Mouse (Mus musculus): ENCODE results near the gene Thoc6. TPM values are rescaled to one million over a fixed set of nuclear protein-coding genes. Genes with fewer than 3 reads are reported as not detected.

Gene Thoc6
- polyA plus RNA-seq (2015; fragmentation: Nextera tagmentation; extraction: Ambion mirVana) = 46.6 and 53.5 TPM in 2 replicates

DNA sequence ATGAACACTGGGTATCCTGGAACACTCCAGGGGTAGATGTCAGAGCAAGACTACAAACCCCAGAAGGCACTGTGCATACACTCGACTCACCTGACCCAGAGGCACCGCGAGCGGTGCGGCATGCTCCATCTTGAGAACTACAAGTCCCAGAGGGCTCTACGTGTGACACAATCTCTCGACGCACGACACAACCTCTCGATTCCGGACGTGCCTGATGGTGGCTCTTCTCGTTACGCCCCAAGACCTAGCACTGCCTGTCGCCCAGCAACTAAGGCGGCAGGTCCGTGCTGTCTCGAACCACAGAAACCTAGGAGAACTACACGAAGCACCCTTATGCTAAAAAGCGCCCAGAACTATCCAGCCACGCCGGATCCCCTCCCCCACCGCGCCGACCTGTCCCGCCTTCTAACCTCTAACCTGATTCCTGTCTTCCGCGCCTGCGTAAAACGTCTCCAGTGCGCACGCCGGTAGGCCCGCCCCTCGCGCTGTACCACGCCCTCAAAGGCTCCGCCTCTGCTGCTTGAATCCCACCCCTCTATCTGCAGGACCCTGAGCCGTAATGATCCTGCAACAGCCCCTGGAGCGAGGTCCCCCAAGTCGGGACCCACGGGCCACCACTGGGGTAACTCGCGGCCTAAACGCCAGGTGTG lies at the start of gene Thoc6, which contains the start of gene Hcfc1r1:
Gene Thoc6, minus strand, starts transcription at position 459 of the 650 bp plus-strand sequence.
Gene Hcfc1r1, plus strand, starts transcription at position 173 of the 650 bp plus-strand sequence.
- Histone ChIP-seq H3K9me3 (no peaks in the 10 kb centered on the region), H3K27ac (peak within 1 kb of the TSS; percentile 80), H3K4me2 (peak within 1 kb of the TSS; percentile 97), H3K4me1 (peaks cover 40% of the 10 kb centered on the region), H3K36me3 (peaks cover 22% of the 10 kb centered on the region), H3K9ac (peak within 1 kb of the TSS; percentile 75), H3K4me3 (peak within 1 kb of the TSS; percentile 68), H3K27me3 (peaks cover 28% of the 10 kb centered on the region)
- under 1% methylated on average over 45 of the region's 45 CpGs for WGBS
- ATAC-seq (ENCODE audit: insufficient number of reproducible peaks, insufficient read depth, low FRiP score, low TSS enrichment, low read depth) = peak; percentile 90

DNA sequence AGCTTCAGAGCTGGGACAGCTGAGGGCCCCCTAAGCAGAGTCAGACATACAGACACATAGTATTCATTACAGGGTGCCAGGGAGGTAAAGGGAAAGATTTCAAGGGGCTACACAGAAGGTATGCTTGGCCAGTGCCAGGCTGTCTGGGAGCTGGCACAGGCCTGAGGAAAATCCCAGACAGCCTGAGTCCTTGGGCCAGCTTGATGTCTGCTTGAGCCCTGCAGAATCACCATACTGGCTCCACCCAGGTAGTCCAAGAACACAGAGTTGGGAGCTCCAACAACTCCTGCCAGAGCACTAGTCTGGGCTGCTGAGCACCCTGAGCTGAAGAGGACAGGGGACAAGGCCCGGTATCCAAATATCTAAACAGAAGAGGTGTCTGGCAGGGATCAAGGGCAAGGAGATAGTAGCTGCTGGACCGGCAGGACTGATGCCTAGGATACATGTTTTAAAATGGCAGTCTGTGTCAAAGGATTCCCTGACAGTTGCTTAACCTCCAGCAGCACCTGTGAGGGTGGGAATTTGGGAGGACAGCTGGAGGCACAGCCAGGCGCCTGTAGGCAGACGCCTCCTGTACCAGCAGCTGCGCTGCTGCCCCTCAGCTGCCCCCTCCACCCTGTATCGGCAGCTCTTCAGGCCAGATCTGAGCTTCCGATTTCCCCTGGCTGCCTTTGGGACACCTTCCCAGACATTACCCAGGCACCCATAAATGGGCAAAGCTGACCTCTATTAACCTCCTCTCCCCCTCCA lies 48.9 kb upstream of the Thoc6 start, which contains the start of gene 1520401A03Rik:
Gene 1520401A03Rik, minus strand, starts transcription at position 408 of the 750 bp plus-strand sequence.
- no peak for ATAC-seq (ENCODE audit: insufficient number of reproducible peaks, insufficient read depth, low FRiP score, low TSS enrichment, low read depth)
- H3K4me2 ChIP-seq = no peak within 1 kb of the TSS
- H3K9ac ChIP-seq = no peak within 1 kb of the TSS
- peaks cover 13% of the 10 kb centered on the region; the same call in 1 of the 2 replicates for H3K4me1 ChIP-seq
- no peak within 1 kb of the TSS for H3K4me3 ChIP-seq
- H3K27ac ChIP-seq = no peak within 1 kb of the TSS
- no peaks in the 10 kb centered on the region for H3K9me3 ChIP-seq
- 0 out of 2 replicates have a peak, but pooled peaks cover 3% of the 10 kb centered on the region for H3K27me3 ChIP-seq
- no peaks in the 10 kb centered on the region for H3K36me3 ChIP-seq
- WGBS = 73% methylated on average over 7 of the region's 7 CpGs

DNA sequence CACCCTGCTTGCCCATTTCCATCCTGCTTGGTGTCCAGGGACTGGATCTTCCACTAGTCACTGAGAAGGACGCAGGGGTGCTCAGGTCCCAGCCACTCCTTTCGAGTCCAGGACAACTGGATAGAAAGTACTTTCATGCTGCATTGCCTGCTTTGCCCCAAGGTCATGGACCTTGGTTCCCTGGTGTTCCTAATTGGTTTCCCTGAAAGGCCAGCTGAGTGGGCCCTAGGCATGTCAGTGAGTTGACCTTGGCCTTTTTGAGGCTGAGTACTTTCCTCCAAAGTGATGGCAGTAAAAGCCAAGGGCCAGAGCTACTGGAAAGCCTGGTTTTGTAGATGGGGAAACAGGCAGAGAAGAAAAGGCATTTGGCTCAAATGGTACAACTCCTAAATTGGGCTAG lies 48.2 kb upstream of the Thoc6 start:
- 69% methylated on average over 2 of the region's 2 CpGs for WGBS
- Histone ChIP-seq H3K36me3 (no peaks in the 10 kb centered on the region), H3K27ac (no peak overlapping the region), H3K4me3 (no peak overlapping the region), H3K4me2 (no peak overlapping the region), H3K9ac (no peak overlapping the region), H3K9me3 (no peaks in the 10 kb centered on the region), H3K4me1 (peaks cover 8% of the 10 kb centered on the region; the same call in 1 of the 2 replicates), H3K27me3 (0 out of 2 replicates have a peak, but pooled peaks cover 3% of the 10 kb centered on the region)
- no peak for ATAC-seq (ENCODE audit: insufficient number of reproducible peaks, insufficient read depth, low FRiP score, low TSS enrichment, low read depth)

DNA sequence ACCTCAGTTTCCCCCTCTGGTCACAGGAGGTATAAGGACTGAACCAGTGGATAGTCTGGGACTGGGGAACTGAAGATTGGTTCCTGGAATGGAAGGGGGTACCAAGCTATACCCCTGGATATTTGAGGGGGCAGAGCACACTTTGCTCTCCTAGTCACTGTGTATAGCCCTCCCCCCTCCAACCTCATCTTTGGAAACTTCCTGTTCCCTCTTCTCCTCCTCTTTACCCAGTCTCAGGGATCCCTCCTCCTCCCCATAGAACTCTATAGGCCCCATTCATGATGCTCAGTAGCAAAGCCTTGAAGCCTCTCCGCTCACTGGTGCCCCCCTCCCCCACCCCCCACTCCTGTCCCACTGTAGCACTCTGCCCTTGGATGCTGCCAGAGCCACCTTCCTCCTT lies 45.8 kb upstream of the Thoc6 start:
- ATAC-seq (ENCODE audit: insufficient number of reproducible peaks, insufficient read depth, low FRiP score, low TSS enrichment, low read depth) = no peak; the same call in 1 of the 2 replicates
- Histone ChIP-seq H3K27me3 (0 out of 2 replicates have a peak, but pooled peaks cover 3% of the 10 kb centered on the region), H3K9ac (no peak overlapping the region), H3K9me3 (no peaks in the 10 kb centered on the region), H3K36me3 (no peaks in the 10 kb centered on the region), H3K4me1 (no peaks in the 10 kb centered on the region), H3K27ac (no peak overlapping the region), H3K4me3 (no peak overlapping the region), H3K4me2 (no peak overlapping the region)
- 6% methylated on average over 1 of the region's 1 CpGs for WGBS

DNA sequence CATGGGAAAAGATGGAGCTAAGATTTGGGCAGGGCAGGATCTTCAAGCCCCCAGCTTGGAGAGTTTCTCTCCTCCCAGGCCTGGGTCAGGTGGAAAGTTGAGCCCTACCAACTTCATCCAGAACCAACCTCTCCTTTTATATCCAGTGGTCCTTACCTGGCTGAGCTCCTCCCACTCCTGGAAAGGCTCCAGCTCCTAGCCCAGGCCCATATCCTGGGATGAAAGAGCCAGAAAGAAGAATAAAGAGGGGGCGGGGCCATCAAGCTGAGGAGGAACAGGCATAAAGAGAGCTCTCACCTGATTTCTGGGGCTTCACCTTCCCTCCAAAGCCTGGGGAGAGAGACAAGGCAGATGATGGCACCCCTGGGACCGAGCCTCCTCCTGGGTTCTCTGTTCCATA lies 43.3 kb upstream of the Thoc6 start:
- ATAC-seq (ENCODE audit: insufficient number of reproducible peaks, insufficient read depth, low FRiP score, low TSS enrichment, low read depth) = no peak
- Histone ChIP-seq H3K9ac (no peak overlapping the region), H3K4me2 (no peak overlapping the region)

DNA sequence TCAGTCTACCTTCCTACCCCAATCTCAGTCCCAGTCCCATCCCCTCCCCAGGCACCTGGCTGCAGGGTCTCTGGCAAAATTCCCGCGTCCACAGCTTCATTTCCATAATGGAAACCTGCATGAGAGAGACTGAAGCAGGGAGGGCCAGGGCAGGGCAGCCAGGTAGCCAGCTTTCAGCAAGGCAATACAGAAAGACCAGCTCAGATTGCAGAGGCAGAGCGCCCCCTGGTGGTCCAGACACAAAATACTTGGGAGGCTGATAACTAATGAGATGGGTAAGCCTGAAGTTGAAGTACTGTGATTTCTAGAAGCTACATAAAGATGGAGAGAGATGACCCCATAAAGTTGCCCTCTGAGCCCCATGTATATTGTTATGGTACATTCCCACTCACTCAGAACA lies 32.5 kb upstream of the Thoc6 start:
- Histone ChIP-seq H3K4me1 (peaks cover 14% of the 10 kb centered on the region), H3K36me3 (no peaks in the 10 kb centered on the region), H3K27ac (no peak overlapping the region), H3K9me3 (no peaks in the 10 kb centered on the region), H3K4me3 (no peak overlapping the region), H3K27me3 (peaks cover 18% of the 10 kb centered on the region), H3K9ac (no peak overlapping the region), H3K4me2 (no peak overlapping the region)
- 2% methylated on average over 3 of the region's 3 CpGs for WGBS
- ATAC-seq (ENCODE audit: insufficient number of reproducible peaks, insufficient read depth, low FRiP score, low TSS enrichment, low read depth) = no peak

More for the DNA sequence above, 43.3 kb upstream of the Thoc6 start:
- Histone ChIP-seq H3K27me3 (0 out of 2 replicates have a peak, but pooled peaks cover 3% of the 10 kb centered on the region), H3K36me3 (no peaks in the 10 kb centered on the region), H3K4me3 (no peak overlapping the region), H3K27ac (no peak overlapping the region), H3K4me1 (no peaks in the 10 kb centered on the region), H3K9me3 (no peaks in the 10 kb centered on the region)
- 53% methylated on average over 2 of the region's 2 CpGs for WGBS

DNA sequence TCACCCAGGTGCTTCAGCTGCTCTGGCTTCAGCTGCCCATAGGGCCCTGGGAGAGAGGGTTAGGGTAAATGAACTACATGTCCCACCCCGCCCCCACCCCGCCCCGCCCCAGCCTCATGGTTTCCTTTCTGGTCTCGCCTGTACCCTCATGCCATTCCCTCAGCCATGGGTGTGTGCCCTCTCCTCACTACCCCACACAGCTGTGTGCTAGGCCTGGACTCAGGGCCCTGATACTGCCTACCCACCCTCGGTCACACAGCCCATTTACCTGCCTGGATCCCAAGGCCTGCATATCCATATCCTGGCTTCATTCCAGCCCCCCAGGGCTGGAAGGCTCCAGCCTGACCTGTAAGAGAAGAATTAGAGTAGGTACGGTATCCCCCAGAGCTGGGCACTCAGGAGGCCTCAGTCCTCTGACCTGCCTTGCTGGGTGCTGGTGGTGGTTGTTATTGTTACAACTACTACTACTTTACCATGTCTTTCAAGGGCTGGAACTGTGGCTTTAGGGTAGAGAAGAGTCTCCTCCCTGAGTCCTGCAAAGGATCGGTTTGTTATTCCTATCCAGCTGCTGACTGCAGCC lies 31.9 kb upstream of the Thoc6 start:
- H3K9ac ChIP-seq = no peak overlapping the region
- H3K27ac ChIP-seq = no peak overlapping the region
- H3K4me3 ChIP-seq = no peak overlapping the region
- H3K4me2 ChIP-seq = no peak overlapping the region
- H3K9me3 ChIP-seq = no peaks in the 10 kb centered on the region
- WGBS = 70% methylated on average over 7 of the region's 7 CpGs
- H3K4me1 ChIP-seq = peaks cover 14% of the 10 kb centered on the region
- H3K36me3 ChIP-seq = no peaks in the 10 kb centered on the region
- ATAC-seq (ENCODE audit: insufficient number of reproducible peaks, insufficient read depth, low FRiP score, low TSS enrichment, low read depth) = no peak
- peaks cover 24% of the 10 kb centered on the region for H3K27me3 ChIP-seq

DNA sequence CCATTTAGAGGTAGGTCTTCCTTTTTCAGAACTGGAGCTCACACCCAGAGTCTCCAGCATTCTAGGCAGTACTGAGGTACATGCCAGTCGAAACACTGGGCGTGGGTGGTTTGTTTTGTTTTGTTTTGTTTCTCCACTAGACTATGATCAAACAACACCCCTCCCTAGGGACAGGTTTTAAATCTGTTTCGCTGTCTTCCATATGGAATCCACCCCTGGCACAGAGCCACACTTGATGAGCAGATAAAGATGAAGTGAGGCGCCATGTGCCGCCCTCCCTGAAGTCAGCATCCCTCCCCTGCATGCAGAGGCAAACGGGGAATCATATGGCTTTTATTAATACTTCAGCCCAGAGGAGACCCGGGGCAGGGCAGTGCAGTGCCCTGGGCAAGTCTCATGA lies 31.1 kb upstream of the Thoc6 start:
- ATAC-seq (ENCODE audit: insufficient number of reproducible peaks, insufficient read depth, low FRiP score, low TSS enrichment, low read depth) = no peak

DNA sequence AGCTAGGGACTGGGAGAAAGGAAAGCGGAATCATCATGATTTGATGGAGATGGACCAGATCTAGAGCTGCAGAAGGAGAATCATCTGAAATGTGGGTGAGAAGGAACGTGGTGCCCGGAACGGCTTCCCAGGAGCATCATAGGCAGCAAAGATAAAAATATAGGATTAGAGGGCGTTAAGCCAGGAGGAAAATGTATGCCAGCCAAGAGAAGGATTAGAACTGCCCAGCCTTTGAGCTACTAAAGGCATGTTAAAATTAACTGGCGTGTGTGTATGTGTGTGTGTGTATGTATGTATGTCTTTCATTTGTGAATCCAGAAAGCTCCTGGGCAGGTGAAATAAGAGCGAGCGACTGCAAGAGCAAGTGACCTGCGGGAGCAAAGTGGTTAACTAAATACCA lies 29.6 kb upstream of the Thoc6 start:
- Histone ChIP-seq H3K27me3 (peaks cover 47% of the 10 kb centered on the region), H3K36me3 (no peaks in the 10 kb centered on the region), H3K9me3 (no peaks in the 10 kb centered on the region), H3K4me3 (no peak overlapping the region), H3K9ac (no peak overlapping the region), H3K27ac (no peak overlapping the region), H3K4me2 (no peak overlapping the region), H3K4me1 (peaks cover 21% of the 10 kb centered on the region)
- ATAC-seq (ENCODE audit: insufficient number of reproducible peaks, insufficient read depth, low FRiP score, low TSS enrichment, low read depth) = no peak
- 86% methylated on average over 9 of the region's 9 CpGs for WGBS

More for the DNA sequence above, 31.1 kb upstream of the Thoc6 start:
- Histone ChIP-seq H3K27ac (no peak overlapping the region), H3K27me3 (peaks cover 33% of the 10 kb centered on the region), H3K36me3 (no peaks in the 10 kb centered on the region), H3K4me1 (peaks cover 14% of the 10 kb centered on the region), H3K4me2 (no peak overlapping the region), H3K4me3 (no peak overlapping the region), H3K9ac (no peak overlapping the region), H3K9me3 (no peaks in the 10 kb centered on the region)
- WGBS = 21% methylated on average over 7 of the region's 7 CpGs

DNA sequence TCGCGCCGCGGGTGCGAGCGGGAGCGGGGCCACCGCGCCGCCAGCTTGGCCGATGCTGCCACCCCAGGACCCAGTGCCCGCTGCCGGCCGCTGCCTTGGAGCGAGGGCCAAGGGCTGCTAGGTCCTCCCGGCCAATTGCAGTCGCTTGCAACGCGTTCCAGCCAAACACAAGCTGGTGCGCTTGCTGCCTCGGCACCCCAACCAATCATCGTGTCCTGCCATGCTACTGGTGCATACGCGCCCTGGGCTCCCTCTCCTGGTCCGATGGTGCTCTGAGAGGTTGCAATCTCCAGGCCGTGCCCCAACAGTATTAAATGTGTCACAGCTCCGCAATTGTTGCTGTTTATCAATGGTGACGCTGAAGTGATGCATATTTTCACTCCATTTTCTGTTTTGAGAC lies 26.4 kb upstream of the Thoc6 start:
- H3K27me3 ChIP-seq = peaks cover 55% of the 10 kb centered on the region
- ATAC-seq (ENCODE audit: insufficient number of reproducible peaks, insufficient read depth, low FRiP score, low TSS enrichment, low read depth) = peak; percentile 88
- H3K9ac ChIP-seq = peak overlapping the region; percentile 68
- under 1% methylated on average over 21 of the region's 28 CpGs for WGBS
- peak overlapping the region; percentile 72 for H3K4me3 ChIP-seq
- no peaks in the 10 kb centered on the region for H3K36me3 ChIP-seq
- no peak overlapping the region for H3K27ac ChIP-seq
- peaks cover 13% of the 10 kb centered on the region for H3K4me1 ChIP-seq
- H3K4me2 ChIP-seq = peak overlapping the region; percentile 100
- H3K9me3 ChIP-seq = no peaks in the 10 kb centered on the region
